Comparison of ENCODE assay signal across 8 mouse cellular contexts in genomic region chr1:55028512-55029249, GRCm38 (mm10). TPM values are rescaled to one million over a fixed set of nuclear protein-coding genes. Genes with fewer than 3 reads are reported as not detected.
DNase-seq lines count a peak whose midpoint lies in the region; ATAC-seq lines count a peak whose summit lies in the region.

No protein-coding gene starts in this region.

- H3K27ac ChIP-seq in intestine, embryonic 14.5 days (ENCODE audit: low read depth) = no peak overlapping the region
- no peak overlapping the region for H3K27ac ChIP-seq in intestine, embryonic 15.5 days
- peak overlapping the region; percentile 58 for H3K27ac ChIP-seq in liver, embryonic 16.5 days (ENCODE audit: low read length)
- H3K27ac ChIP-seq in midbrain, embryonic 14.5 days (replicated peaks; ENCODE audit: low read depth, low read length) = no peak overlapping the region

- H3K36me3 ChIP-seq in intestine, embryonic 14.5 days (ENCODE audit: control insufficient read depth, insufficient read depth, low read length) = peaks cover 6% of the 10 kb centered on the region; the same call in 1 of the 2 replicates
- H3K36me3 ChIP-seq in intestine, embryonic 15.5 days = no peaks in the 10 kb centered on the region
- no peaks in the 10 kb centered on the region for H3K36me3 ChIP-seq in liver, embryonic 16.5 days (ENCODE audit: control insufficient read depth, insufficient read depth)
- no peaks in the 10 kb centered on the region for H3K36me3 ChIP-seq in midbrain, embryonic 14.5 days (ENCODE audit: control insufficient read depth, insufficient read depth, low read length)

- no peaks in the 10 kb centered on the region for H3K27me3 ChIP-seq in intestine, embryonic 14.5 days (replicated peaks; ENCODE audit: control insufficient read depth, insufficient read depth, low read length)
- no peaks in the 10 kb centered on the region for H3K27me3 ChIP-seq in intestine, embryonic 15.5 days (replicated peaks)
- no peaks in the 10 kb centered on the region for H3K27me3 ChIP-seq in liver, embryonic 16.5 days (ENCODE audit: control insufficient read depth, insufficient read depth, low read depth, low read length)
- H3K27me3 ChIP-seq in midbrain, embryonic 14.5 days (ENCODE audit: control insufficient read depth, insufficient read depth, low read length) = no peaks in the 10 kb centered on the region

- no peak for ATAC-seq in intestine, embryonic 14.5 days (replicated peaks; ENCODE audit: low FRiP score, low TSS enrichment, low read depth)
- ATAC-seq in intestine, embryonic 15.5 days = no peak
- no peak for ATAC-seq in liver, embryonic 16.5 days (ENCODE audit: low read depth)
- ATAC-seq in midbrain, embryonic 14.5 days (ENCODE audit: low FRiP score, low TSS enrichment) = no peak

- no peak overlapping the region for H3K4me3 ChIP-seq in intestine, embryonic 14.5 days (ENCODE audit: low read depth, low read length)
- no peak overlapping the region for H3K4me3 ChIP-seq in intestine, embryonic 15.5 days (replicated peaks)
- peak overlapping the region; percentile 9 for H3K4me3 ChIP-seq in liver, embryonic 16.5 days (ENCODE audit: low read depth, low read length)
- H3K4me3 ChIP-seq in midbrain, embryonic 14.5 days (replicated peaks; ENCODE audit: low read depth, low read length) = no peak overlapping the region

- no peak overlapping the region for H3K9ac ChIP-seq in intestine, embryonic 14.5 days (ENCODE audit: low read length)
- no peak overlapping the region for H3K9ac ChIP-seq in intestine, embryonic 15.5 days
- no peak overlapping the region for H3K9ac ChIP-seq in liver, embryonic 16.5 days (ENCODE audit: low read depth, low read length)
- H3K9ac ChIP-seq in midbrain, embryonic 14.5 days (replicated peaks; ENCODE audit: low read length) = no peak overlapping the region

- DNase-seq in intestine, embryonic 14.5 days (ENCODE audit: low spot score) = peak; percentile 45
- peak; percentile 53 for DNase-seq in c-Kit-positive CD71-negative TER-119-negative erythroid progenitor cells, embryonic 14.5 days (ENCODE audit: low read depth)
- DNase-seq in spleen, postnatal 36 days (ENCODE audit: low spot score in 2 of 2) = peak; percentile 79 to 85
- no peak for DNase-seq in right cerebral cortex, adult 2 months (ENCODE audit: low spot score in 2 of 2)
- no peak for DNase-seq in right cerebral cortex, adult 18-20 months
- no peak for DNase-seq in midbrain, embryonic 14.5 days

- no peaks in the 10 kb centered on the region for H3K9me3 ChIP-seq in intestine, embryonic 14.5 days (ENCODE audit: control insufficient read depth, low read length)
- H3K9me3 ChIP-seq in intestine, embryonic 15.5 days = no peaks in the 10 kb centered on the region
- H3K9me3 ChIP-seq in liver, embryonic 16.5 days (replicated peaks; ENCODE audit: control insufficient read depth, low read length) = no peaks in the 10 kb centered on the region
- H3K9me3 ChIP-seq in midbrain, embryonic 14.5 days (ENCODE audit: control insufficient read depth, low read length) = no peaks in the 10 kb centered on the region

- no peak overlapping the region for H3K4me2 ChIP-seq in intestine, embryonic 14.5 days (ENCODE audit: low read length)
- H3K4me2 ChIP-seq in intestine, embryonic 15.5 days (replicated peaks) = no peak overlapping the region; the same call in 1 of the 2 replicates
- peak overlapping the region; percentile 38 for H3K4me2 ChIP-seq in liver, embryonic 16.5 days (ENCODE audit: low read depth, low read length)
- no peak overlapping the region for H3K4me2 ChIP-seq in midbrain, embryonic 14.5 days (ENCODE audit: low read length)

- H3K4me1 ChIP-seq in intestine, embryonic 14.5 days (replicated peaks; ENCODE audit: control insufficient read depth, insufficient read depth, low read length) = peaks cover 6% of the 10 kb centered on the region; the same call in 1 of the 2 replicates
- H3K4me1 ChIP-seq in intestine, embryonic 15.5 days (replicated peaks) = no peaks in the 10 kb centered on the region
- peaks cover 33% of the 10 kb centered on the region for H3K4me1 ChIP-seq in liver, embryonic 16.5 days (ENCODE audit: control insufficient read depth, low read depth, low read length)
- peaks cover 12% of the 10 kb centered on the region for H3K4me1 ChIP-seq in midbrain, embryonic 14.5 days (ENCODE audit: control insufficient read depth, insufficient read depth, low read length)

- WGBS in intestine, embryonic 14.5 days = 83% methylated on average over 11 of the region's 11 CpGs
- WGBS in intestine, embryonic 15.5 days = 77% methylated on average over 11 of the region's 11 CpGs
- WGBS in liver, embryonic 16.5 days (ENCODE audit: insufficient replicate concordance) = 28% methylated on average over 11 of the region's 11 CpGs
- WGBS in midbrain, embryonic 14.5 days = 90% methylated on average over 11 of the region's 11 CpGs

RNA-seq across cellular contexts. Expression of gene Sf3b1, which starts 1.4 kb away (rescaled TPM):
- polyA plus RNA-seq in intestine, embryonic 14.5 days (2014; fragmentation: Nextera tagmentation; extraction: Ambion mirVana) = 293 and 313 TPM in 2 replicates
- 269 and 327 TPM in 2 replicates for polyA plus RNA-seq in intestine, embryonic 15.5 days (2015; fragmentation: Nextera tagmentation; extraction: Ambion mirVana)
- 118 and 121 TPM in 2 replicates for polyA plus RNA-seq in liver, embryonic 16.5 days (2015; fragmentation: Nextera tagmentation; extraction: Ambion mirVana)
- polyA plus RNA-seq in midbrain, embryonic 14.5 days (2014; fragmentation: Nextera tagmentation; extraction: Ambion mirVana) = 339 and 395 TPM in 2 replicates

RNA-seq across cellular contexts. Expression of gene Coq10b, which starts 23.9 kb away (rescaled TPM):
- 16.2 and 19.8 TPM in 2 replicates for polyA plus RNA-seq in intestine, embryonic 14.5 days (2014; fragmentation: Nextera tagmentation; extraction: Ambion mirVana)
- 16.7 and 17.8 TPM in 2 replicates for polyA plus RNA-seq in intestine, embryonic 15.5 days (2015; fragmentation: Nextera tagmentation; extraction: Ambion mirVana)
- 12.0 and 12.7 TPM in 2 replicates for polyA plus RNA-seq in liver, embryonic 16.5 days (2015; fragmentation: Nextera tagmentation; extraction: Ambion mirVana)
- polyA plus RNA-seq in midbrain, embryonic 14.5 days (2014; fragmentation: Nextera tagmentation; extraction: Ambion mirVana) = 38.7 and 41.4 TPM in 2 replicates

RNA-seq across cellular contexts. Expression of gene Hspe1, which starts 59.3 kb away (rescaled TPM):
- 605 and 740 TPM in 2 replicates for polyA plus RNA-seq in intestine, embryonic 14.5 days (2014; fragmentation: Nextera tagmentation; extraction: Ambion mirVana)
- polyA plus RNA-seq in intestine, embryonic 15.5 days (2015; fragmentation: Nextera tagmentation; extraction: Ambion mirVana) = 753 and 881 TPM in 2 replicates
- 269 and 326 TPM in 2 replicates for polyA plus RNA-seq in liver, embryonic 16.5 days (2015; fragmentation: Nextera tagmentation; extraction: Ambion mirVana)
- polyA plus RNA-seq in midbrain, embryonic 14.5 days (2014; fragmentation: Nextera tagmentation; extraction: Ambion mirVana) = 255 and 258 TPM in 2 replicates

RNA-seq across cellular contexts. Expression of gene Hspd1, which starts 59.4 kb away (rescaled TPM):
- 487 and 509 TPM in 2 replicates for polyA plus RNA-seq in intestine, embryonic 14.5 days (2014; fragmentation: Nextera tagmentation; extraction: Ambion mirVana)
- 702 and 739 TPM in 2 replicates for polyA plus RNA-seq in intestine, embryonic 15.5 days (2015; fragmentation: Nextera tagmentation; extraction: Ambion mirVana)
- polyA plus RNA-seq in liver, embryonic 16.5 days (2015; fragmentation: Nextera tagmentation; extraction: Ambion mirVana) = 236 and 253 TPM in 2 replicates
- 207 and 232 TPM in 2 replicates for polyA plus RNA-seq in midbrain, embryonic 14.5 days (2014; fragmentation: Nextera tagmentation; extraction: Ambion mirVana)

Comparison
In these comparisons a context has a peak if more than half of its experiments do, and no peak if none do; other contexts are left out.
1. DNase-seq: peak in intestine, embryonic 14.5 days (single experiment), c-Kit-positive CD71-negative TER-119-negative erythroid progenitor cells, embryonic 14.5 days (single experiment) and spleen, postnatal 36 days (2 of 2); none in right cerebral cortex, adult 2 months (0 of 2), right cerebral cortex, adult 18-20 months (single experiment) and midbrain, embryonic 14.5 days (single experiment).